Mouse (Mus musculus) cerebellum, postnatal 25 days (tissue): ENCODE measurements around the gene Spg21.

Experiments used
- DNase-seq, 2 experiments: peaks; one replicate each; pipeline ENCODE4 v3.0.0; 2021; ENCODE audit warnings: mixed read lengths in 2 of 2

Spg21 gene

DNA sequence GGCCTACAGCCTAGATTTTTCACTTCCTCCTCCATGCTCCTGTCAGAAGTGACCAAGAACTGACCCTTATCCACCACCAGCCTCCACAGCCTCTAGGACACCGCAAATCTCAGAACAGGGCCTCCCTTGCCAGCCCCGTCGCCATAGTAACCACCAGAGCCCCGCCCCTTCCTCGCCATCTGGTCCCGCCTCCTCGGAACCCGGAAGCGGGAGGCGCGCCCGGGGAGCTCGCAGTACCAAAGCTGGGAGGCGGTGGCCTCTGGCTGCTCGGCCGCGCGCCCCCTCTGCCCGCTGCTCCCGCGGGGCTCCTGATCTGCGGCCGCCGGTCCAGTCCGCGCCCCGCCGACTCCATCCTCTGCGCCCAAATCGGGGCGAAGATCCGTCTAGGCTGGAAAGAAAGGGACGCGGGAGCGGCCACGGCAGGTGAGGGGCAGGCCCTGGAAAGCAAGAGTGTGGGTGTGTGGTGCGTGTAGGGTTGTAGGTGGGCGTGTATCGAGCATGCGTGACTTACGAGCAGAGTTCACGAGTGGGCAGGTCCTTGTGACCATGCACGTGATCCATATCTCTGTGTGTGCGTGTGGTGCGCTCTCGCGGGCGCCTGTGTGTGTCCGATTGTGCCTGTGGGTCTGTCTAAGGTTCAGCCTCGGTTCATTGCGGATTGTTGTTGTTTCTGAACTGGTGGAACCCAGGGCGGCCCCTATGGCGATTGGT lies at the start of gene Spg21:
Gene Spg21, plus strand, starts transcription at position 216 of the 711 bp plus-strand sequence.
- DNase-seq, result peak; percentile 96 to 98

DNA sequence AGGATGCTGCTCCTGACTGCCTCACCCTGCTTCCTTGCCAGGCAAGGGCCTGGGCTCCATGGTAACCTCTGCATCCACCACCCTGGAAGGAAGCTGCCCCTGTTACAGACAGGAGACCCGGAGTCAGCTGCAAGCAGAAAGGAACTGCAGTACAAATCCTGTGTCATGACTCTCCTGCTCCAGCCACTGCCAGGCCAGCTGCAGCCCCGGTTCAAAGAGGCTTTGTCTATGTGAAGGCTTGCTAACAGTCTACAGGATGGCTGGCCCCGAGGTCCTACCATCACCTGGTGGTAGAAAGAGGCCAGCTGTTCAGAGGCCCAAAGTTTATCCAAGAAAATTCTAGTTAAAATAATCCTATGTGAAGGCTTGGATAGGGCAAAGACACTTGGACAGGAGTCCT lies 49.4 kb upstream of the Spg21 start:
- no peak for DNase-seq

DNA sequence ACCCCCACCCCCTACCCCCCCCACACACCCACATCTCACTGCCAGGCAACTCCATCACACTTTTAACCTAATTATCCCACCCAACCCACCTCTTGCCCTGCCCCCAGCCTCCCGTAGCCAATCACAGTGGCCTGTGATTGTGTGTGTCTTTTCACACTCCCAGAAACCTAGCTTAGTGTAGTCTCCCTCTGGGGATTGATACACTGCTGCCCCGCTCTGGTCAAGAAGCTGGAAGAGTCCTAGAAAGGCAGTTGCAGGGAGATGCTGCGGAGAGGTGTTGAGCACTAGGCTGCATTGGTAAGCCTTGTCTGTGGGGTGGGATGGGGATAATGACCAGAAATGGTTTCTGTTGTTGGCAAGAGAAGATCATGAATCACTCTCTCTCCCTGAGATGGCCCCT lies 43.0 kb upstream of the Spg21 start:
- no peak for DNase-seq

DNA sequence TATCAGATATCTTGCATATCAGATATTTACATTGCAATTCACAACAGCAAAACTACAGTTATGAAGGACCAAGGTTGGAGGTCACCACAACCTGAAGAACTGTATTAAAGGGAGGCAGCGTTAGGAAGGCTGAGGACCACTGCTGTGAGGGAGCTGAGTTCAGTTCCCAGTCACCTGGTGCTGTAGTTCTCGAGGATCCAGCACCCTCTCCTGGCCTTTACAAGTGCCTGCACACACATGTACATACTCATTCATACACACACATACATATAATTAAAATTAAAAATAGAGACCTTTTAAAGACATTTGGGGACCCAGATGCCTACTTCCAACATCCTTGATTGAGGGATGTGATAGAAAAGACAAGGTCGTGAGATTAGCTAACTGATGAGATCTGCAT lies 41.1 kb upstream of the Spg21 start:
- DNase-seq, result no peak

DNA sequence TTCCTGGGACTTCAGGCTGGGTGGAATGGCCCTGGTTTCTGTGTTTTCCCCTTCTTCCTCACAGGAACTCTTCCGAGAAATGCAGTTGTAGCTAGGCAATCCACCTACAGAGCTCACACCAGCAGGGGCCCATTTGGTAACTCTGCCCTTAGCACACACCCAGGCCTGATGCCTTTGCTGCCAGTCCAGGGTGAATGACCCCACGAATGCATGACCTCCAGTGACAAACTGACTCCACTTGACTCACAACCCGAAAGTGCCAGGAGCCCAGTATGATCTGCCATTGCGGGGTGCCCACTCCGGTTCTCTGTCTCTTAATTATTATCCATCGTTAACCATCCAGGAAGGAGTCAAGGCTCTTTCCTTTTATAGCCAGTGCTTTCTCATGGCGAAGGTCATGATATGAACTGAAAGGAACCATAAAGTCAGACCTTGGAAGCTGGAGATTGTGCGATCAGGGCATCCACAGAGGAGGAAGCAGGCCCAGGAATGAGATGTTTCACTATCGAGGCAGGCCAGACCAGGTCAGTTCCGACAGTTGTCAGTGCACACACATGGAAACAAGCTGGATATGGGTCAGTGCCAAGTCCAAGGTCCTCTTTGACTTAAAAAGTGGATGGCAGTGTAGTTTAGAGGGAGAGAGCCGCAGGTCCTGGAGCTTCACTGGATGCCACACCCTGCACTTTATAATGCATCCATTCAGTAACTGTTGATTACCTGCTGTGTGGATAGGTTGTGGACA lies 37.8 kb upstream of the Spg21 start, which contains the start of gene Slc51b:
Gene Slc51b, minus strand, starts transcription at position 196 of the 742 bp plus-strand sequence.
- no peak for DNase-seq

DNA sequence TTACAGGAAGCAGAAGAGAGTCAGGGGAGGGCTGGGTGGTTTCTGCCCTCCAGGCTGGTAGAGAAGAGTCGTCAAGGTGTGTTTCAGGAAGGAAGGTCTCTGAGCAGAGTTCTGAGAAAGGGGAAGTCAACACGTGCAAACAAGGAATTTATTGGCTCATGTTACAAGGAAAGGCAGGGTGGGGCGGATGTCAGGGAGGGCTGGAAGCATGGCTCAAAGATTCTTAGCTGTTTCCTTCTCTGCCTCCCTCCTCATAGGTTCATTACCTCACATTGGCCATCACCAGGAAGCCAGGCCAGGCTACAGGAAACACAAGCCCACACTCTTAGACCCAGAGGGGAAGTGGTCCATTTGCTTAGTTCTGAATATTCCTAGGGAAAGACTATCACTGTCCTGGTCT lies 36.4 kb upstream of the Spg21 start:
- DNase-seq, result no peak

DNA sequence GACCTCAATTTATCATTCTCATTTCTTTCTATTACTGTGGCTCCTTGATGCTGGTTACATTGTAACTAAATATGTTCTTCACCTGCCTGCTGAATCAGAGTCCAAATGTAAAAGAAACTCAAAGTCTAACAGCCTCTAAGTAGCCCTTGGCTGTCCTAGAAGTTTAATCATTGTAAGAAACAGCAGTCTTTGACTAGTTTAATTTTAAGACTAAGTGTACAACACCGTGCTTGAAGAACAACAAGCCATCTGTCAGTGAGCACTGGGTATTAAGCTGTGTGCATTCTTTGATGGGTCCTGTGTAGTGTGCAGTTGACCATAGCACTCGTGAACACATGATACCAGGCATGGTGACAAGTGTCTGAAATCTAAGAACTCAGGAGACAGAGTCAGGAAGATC lies 33.2 kb upstream of the Spg21 start:
- no peak for DNase-seq

DNA sequence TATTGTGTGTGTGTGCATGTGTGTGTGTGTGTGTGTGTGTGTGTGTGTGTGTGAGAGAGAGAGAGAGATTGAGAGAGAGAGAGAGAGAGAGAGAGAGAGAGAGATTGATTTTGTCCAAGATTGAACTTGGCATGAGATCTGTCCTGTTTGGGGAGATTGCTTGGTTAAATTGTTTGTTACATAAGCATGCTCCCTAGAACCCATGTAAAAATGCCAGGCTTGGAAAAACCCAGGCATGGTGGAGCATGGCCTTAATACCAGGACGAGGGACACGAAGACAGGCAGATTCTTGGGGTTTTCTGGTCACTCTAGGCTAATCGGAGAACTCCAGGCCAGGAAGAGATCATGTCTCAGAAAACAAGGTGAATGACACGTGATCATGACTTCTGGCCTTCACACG lies 32.7 kb upstream of the Spg21 start:
- no peak for DNase-seq

DNA sequence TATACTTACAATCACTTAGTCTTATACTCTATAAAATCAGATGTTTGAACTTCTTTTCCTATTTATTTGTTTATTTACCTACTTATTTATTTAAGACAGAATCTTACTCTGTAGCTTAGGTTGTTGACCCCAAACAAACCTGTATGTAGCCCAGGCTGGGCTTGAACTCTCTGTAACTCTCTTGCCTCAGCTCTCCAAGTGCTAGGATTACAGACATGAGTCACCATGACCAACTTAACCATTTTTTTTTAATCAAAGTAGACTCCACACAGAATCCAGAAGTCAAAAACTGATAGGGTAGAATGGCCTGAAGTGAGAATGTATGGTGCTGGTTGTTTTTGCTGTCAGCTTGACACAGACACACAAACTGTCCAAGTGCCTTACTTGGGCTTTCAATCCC lies 30.3 kb upstream of the Spg21 start:
- no peak for DNase-seq

DNA sequence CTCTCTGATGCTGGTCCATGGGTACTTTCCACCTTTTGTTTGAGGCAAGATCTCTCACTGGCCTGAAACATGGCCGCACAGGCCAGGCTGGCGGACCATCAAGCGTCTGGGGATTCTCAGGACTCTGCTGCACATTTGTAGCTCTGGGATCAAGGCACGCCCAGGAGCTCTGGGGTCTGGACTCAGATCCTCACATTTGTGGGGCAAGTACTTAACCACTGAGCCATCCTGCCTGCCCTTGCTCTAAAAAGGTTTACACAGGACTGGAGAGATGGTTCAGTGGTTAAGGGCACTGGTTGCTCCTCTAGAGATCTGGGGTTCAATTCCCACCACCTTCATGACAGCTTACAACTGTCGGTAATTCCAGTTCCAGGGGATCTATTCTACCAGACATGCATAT lies 29.8 kb upstream of the Spg21 start:
- DNase-seq, result no peak

DNA sequence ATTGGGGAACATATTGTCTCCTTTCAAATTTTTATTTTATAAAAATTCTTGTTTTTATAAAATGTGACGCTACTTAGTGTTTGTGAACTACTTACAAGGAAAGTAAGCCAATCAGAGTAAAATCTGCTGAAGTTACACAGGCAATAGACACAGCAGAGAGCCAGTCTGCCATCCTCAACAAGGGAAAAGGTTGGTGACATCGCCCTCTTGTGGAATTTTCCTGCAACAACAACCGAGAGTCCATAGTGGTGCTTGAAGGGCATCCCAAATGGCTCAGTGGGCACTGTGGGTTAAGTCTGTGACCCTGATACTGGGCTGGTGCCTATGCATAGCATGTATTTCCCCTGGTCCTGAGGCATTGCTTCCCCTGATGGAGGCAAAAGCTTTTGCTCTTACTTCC lies 28.5 kb upstream of the Spg21 start:
- peak; percentile 84 to 88 for DNase-seq

DNA sequence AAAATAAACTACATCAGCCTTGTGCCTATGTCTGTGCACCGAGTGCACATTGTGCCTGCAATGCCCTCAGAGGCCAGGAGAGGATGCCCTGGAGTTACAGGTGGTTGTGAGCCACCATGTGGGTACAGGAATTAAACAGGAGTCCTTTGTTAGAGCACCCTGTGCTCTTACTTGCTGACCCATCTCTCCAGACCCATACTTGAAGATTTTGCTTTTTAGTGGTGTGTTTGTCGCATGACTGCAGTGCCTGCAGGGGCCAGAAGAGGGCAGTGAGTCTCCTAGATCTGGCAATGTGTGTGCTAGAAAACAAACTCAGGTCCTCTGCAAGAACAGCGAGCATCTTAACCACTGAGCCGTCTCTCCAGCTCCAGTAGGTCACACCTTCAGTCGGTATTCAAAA lies 26.6 kb upstream of the Spg21 start:
- peak; percentile 38 to 52 for DNase-seq

DNA sequence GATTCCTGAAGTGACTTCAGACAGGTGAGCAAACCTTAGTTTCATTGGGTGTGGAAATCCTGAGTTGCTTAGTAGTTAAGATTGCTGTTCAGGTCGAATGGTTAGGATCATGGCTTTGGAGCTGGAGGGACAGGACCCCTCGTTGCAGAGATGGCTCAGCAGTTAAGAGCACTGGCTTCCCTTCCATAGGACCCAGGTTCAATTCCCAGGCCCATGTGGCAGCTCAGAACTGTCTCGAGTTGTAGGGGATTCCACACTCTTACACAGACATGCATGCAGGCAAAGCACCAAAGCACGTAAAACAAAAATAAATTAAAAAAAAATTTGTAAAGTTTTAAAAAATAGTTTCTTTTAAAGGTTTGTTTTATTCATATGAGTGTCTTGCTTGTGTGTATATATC lies 25.5 kb upstream of the Spg21 start:
- no peak for DNase-seq

DNA sequence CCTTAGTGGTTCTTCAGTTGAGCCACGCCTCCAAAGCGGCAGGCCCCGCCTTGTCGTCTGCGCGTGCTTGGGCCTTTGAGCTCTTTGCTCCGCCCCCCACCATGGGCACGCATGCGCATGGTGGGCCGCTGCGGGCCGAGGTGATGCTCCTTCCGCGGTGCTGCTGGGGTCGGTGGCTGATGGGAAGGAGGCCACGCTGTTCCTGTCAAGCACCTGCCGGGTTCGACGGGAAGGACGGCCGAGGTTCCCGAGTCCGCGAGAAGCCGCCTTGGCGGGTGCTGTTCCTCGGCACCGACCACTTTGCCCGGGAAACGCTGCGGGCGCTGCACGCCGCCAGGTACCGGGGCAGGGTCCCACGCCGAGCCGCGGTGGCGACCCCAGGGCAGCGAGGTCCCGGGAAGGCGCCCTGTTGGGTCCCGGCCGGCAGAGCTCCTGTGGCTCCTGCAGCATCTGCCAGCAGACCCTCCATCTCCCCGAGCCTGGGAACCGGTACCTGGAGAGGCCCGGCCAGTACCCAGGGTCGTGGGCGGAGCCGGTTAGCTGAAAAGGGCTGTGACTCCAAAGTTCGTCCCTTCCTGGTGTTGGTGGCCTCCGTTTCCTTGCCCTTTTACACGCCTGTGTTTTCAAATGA lies 25.0 kb upstream of the Spg21 start, which contains the start of gene Mtfmt:
Gene Mtfmt, plus strand, starts transcription at position 112 of the 631 bp plus-strand sequence.
- DNase-seq, result peak; percentile 91 to 96

DNA sequence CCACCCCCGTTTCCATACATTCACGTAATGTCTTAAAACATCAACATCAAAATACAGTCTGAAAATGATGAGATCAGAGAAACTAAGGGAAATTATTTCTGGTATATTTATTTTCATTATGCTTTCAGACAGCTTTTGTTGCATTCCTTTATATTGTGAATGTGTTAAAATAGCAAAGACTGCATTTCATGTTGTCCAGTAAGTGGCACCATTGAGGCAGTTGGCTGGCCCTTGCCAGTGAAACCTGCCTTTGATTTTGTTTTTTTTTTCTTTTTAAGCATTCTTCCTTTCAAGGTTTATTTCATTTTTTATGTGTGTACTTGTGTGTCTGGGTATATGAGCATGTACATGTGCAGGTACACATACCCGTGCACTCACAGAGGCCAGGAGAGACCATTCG lies 16.1 kb upstream of the Spg21 start:
- no peak for DNase-seq

DNA sequence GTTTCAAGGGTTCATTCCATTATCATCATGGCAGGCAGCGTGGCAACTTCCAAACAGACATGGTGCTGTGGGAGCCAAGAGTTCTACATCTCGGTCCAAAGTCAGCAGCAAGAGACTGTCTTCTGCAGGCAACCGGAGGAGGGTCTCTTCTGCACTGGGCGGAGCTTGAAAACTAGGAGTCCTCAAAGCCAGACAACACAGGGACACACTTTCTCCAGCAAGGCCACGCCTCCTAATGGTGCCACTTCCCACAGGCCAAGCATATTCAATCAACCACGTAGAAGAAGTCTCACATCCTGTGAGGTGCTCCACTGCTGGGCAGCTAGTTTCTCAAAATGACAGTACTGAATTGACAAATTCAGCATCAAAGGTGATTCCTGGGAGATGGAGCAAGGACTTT lies 12.8 kb upstream of the Spg21 start:
- DNase-seq, result no peak

DNA sequence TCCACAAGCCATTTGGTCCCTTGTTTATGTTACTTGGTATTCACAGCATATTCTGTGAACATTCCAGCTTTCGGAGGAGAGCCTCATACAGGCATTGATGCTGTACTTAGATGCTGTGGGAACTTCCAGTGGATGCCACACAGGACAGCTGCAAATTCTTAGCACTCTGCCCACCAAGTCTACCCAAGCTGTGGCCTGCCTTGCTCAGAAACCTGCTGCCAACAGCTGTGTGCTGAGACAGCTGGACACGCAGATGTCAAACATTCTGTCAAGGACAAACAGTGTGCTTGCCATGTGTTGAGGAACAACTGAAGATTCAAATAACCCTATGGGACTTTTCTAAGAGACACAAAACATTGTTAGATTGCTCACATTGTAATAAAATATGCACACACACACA lies 1.8 kb upstream of the Spg21 start:
- DNase-seq, result no peak

DNA sequence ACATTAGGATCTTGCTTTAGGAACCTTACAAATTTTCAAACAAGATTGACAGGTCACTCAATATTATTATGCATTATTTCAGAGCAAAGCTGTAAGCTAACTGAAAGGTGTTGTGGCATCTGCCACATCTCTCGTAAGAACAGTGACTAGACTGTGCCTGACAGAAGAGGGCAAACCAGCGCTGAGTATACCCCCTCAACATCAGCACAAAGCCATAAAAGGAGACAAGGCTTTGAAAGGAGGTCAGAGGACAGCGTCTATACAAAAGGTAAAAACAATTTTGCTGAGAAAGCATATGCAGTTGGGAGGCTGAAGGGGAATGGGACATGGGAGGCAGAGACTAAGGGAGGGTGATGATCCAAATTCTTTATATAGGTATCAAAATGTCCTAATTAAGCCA lies 549 bp upstream of the Spg21 start:
- DNase-seq, result no peak

DNA sequence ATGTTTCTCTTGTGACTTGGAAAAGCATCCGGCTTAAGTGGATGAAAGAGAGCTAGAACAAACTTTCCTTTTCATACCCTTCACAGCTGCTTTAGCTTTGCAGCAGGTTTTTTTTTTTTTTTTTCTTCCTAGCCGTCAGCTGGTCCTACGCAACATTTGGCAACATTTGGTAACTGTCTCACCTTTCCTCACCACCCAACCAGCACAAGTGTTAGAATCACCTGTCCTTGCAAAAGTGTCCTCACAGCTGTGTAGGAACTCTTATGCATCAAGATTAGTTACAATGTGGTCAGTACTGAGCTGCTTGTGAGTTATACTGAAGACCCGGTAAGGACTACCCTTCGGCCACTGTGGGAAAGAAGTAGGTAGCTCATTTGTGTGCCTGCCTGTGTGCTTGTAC lies 1.8 kb downstream of the Spg21 start:
- DNase-seq, result no peak

DNA sequence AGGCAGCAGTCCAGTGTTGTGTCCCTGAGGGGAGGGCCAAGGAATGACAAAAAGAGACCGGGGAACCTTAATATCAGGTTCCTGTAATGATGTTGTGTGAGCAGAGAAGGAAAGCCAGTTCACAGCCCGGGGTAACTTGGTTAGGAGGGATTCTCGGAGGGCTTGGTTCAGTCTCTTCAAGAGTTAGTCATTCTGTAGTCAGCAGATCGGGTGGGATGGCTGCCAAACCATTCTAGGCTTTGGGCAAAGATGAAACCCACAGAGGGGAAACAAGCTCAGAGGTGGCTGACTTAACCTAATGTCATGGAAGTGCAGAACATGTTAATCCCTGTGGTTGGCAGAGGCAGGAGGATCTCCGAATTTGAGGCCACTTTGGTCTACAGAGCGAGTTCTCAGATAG lies 3.4 kb downstream of the Spg21 start:
- peak in 1 of 2 experiments; percentile 35 for DNase-seq

DNA sequence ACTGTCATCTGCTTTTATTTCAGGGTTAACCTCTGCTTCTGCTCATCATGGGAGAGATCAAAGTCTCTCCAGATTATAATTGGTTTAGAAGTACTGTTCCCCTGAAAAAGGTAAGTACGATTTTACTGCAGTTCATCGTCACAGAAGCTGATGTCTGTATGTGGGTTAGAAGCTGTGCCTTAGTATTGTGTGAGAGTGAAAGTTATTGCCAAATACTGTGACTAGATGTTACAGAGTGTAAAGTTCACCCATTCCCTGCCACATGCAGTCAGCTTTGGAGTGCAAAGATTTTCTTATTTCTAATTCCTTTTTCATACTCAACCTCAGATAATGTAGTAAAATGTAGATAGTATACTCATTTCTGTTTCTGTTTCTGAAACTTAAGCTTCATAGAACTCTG lies 4.5 kb downstream of the Spg21 start:
- DNase-seq, result no peak

DNA sequence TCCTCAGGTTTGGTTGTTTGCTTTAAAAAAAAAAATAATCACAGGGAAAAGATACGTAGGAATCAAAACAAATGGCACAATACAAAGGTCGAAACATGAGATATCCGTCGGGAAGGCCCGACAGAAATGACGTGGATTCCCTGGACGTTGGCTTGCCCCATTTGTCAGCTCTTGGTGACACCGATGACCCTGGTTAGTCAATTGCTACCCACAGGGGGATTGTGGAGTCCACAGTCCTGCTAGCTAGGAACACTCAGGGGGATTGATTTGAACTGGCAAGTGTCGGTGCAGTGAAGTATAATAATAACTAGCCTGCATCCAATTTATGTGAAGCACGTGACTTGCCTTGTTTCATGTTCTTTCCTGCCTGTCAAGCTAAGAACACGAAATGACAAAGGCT lies 6.9 kb downstream of the Spg21 start:
- DNase-seq, result no peak

DNA sequence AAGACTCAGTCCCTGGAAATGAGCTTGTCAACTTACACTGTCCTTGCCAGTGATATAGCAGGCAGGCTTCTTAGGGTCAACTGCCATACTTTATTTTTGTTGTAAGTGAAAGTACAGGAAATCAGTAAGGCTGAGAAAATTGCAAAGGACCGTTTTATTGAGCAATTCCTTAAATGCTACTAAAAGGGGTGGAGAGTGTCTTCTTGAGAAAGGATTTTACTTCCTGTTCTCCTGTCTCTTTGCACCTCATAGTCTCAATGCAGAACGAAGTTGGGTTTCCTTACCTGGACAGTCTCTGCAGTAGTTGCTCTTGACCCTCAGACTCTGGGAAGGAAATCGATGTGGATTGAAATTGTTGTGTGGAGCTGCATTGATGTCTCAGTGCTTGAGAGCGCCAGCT lies 12.0 kb downstream of the Spg21 start:
- DNase-seq, result no peak

DNA sequence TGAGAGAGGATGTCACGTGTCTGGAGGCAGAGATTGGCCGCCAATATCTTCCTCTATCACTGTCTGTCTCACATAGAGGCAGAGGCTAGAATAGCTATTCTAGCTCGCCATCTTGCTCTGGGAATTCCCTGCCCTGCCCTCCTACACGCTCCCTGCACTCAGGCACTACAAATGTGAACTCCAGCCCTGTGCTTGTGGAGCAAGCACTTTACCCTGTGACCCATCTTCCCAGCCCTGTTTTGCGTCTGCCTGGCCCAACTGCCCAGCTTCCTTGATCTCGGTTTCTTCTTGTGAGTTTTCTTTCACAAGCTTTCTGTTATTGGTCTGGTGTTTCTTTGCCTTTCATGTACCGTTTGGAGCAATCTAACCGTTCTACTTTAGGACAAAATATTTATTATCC lies 18.4 kb downstream of the Spg21 start:
- DNase-seq, result no peak
